Mouse (Mus musculus): ENCODE measurements around the gene Gfod1.

GRCm38 (mm10) chr13:43294957-43295590, 8.9 kb downstream of the Gfod1 start:
- TF ChIP-seq CTCF (conservative IDR thresholded peaks at IDR 0.05 in 1 of 2, IDR thresholded peaks at IDR 0.05 in 1 of 2; ENCODE audit: low read depth in 2 of 2, low read length in 2 of 2) (peak in 1 of 2 experiments; percentile 17; a peak in 1 of 4 replicates), POLR2A (IDR thresholded peaks at IDR 0.05; ENCODE audit: low read depth, low read length) (no peak), EP300 (IDR thresholded peaks at IDR 0.05; ENCODE audit: low read length) (no peak), POLR2AphosphoS2 (IDR thresholded peaks at IDR 0.05; ENCODE audit: low read depth, low read length) (no peak), NELFE (IDR thresholded peaks at IDR 0.05; ENCODE audit: low read depth, low read length) (no peak), ZNF384 (IDR thresholded peaks at IDR 0.05; ENCODE audit: low read depth, low read length) (no peak), USF1 (IDR thresholded peaks at IDR 0.05; ENCODE audit: low read depth, low read length) (no peak)
